17 mouse cellular contexts compared by ENCODE assay signal in the genomic region with DNA sequence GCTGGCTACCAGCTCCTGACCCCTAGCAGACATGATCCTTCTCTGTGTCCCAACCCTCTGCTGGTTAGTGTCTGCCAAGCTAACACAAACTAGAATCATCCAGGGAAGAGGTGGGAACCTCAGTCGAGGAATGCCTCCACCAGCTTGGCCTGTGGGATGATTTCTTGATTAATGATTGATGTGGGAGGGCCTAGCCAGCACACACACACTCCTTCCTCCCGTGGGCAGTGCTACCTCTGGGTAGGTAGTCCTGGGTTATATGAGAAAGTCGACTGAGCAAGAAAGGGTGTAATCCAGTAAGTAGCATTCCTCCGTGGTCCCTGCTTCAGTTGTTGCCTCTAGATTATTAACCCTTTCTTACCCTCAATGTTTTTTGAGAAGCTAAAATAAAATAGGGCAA. TPM values are rescaled to one million over a fixed set of nuclear protein-coding genes. Genes with fewer than 3 reads are reported as not detected.
A peak's percentile ranks its signal among the peaks of the same experiment; 100 is the strongest.
DNase-seq lines count a peak whose midpoint lies in the region; ATAC-seq and TF ChIP-seq lines count a peak whose summit lies in the region.
"Had no signal": no experiment of that assay in that cellular context is flagged by ENCODE, and none has a peak within 500 bp of the region (broad histone marks: within the 10 kb centered on the region; RNA-seq: fewer than 3 reads in every experiment).

No protein-coding gene starts in this region.

- H3K9me3 ChIP-seq in liver, postnatal 0 days (ENCODE audit: low read length) = no peaks in the 10 kb centered on the region
- H3K9me3 ChIP-seq in heart, embryonic 11.5 days (replicated peaks; ENCODE audit: control insufficient read depth, low read length) = no peaks in the 10 kb centered on the region
- H3K9me3 ChIP-seq: embryonic facial prominence, embryonic 15.5 days had no signal

- no peak for TF ChIP-seq POLR2A in liver, adult 2 months (IDR thresholded peaks at IDR 0.05; ENCODE audit: extremely low read depth, insufficient read depth, low read length)

- H3K36me3 ChIP-seq in liver, adult 2 months (ENCODE audit: control insufficient read depth, insufficient read depth, low read length) = no peaks in the 10 kb centered on the region
- H3K36me3 ChIP-seq in liver, postnatal 0 days (replicated peaks; ENCODE audit: insufficient read depth, low read length) = no peaks in the 10 kb centered on the region
- H3K36me3 ChIP-seq in heart, embryonic 11.5 days (ENCODE audit: control insufficient read depth, insufficient read depth, low read length) = no peaks in the 10 kb centered on the region
- H3K36me3 ChIP-seq: embryonic facial prominence, embryonic 15.5 days had no signal

- H3K4me2 ChIP-seq in liver, postnatal 0 days (ENCODE audit: low read depth, low read length) = no peak overlapping the region
- H3K4me2 ChIP-seq in heart, embryonic 11.5 days = no peak overlapping the region
- H3K4me2 ChIP-seq: embryonic facial prominence, embryonic 15.5 days; hindbrain, embryonic 14.5 days had no signal

- no peaks in the 10 kb centered on the region for H3K4me1 ChIP-seq in liver, adult 2 months (ENCODE audit: control insufficient read depth, insufficient read depth, low read length)
- no peaks in the 10 kb centered on the region for H3K4me1 ChIP-seq in liver, postnatal 0 days (ENCODE audit: insufficient read depth)
- H3K4me1 ChIP-seq in heart, embryonic 11.5 days (ENCODE audit: control insufficient read depth, insufficient read depth, low read length) = peaks cover 38% of the 10 kb centered on the region

- no peak for ATAC-seq in liver, postnatal 0 days
- no peak for ATAC-seq in heart, embryonic 11.5 days (replicated peaks; ENCODE audit: insufficient number of reproducible peaks, low FRiP score, low TSS enrichment)
- ATAC-seq: intestine, embryonic 16.5 days; midbrain, embryonic 16.5 days had no signal

- DNase-seq in liver, adult 2 months (ENCODE audit: extremely low read depth, low read depth, low spot score) = peak; percentile 36
- DNase-seq in liver, postnatal 0 days = no peak
- DNase-seq in kidney, adult 11 months = peak; percentile 82
- DNase-seq in kidney, adult 9 months = peak; percentile 82
- peak; percentile 67 to 84 for DNase-seq in kidney, postnatal 36 days
- DNase-seq in left cerebral cortex, adult 8-10 months (ENCODE audit: low spot score in 2 of 2) = no peak
- DNase-seq: cerebellum, adult 9-10 months; gastrocnemius, postnatal 14 days; heart, adult 2 months; liver; lung, adult 2 months; spleen, adult 18-20 months had no signal

- H3K27ac ChIP-seq in liver, adult 2 months (replicated peaks; ENCODE audit: insufficient read depth, low read depth, low read length) = no peak overlapping the region
- no peak overlapping the region for H3K27ac ChIP-seq in liver, postnatal 0 days (ENCODE audit: low read depth)
- no peak overlapping the region for H3K27ac ChIP-seq in heart, embryonic 11.5 days (ENCODE audit: low read depth, low read length)
- H3K27ac ChIP-seq: embryonic facial prominence, embryonic 15.5 days; heart, adult 2 months; hindbrain, embryonic 14.5 days had no signal

- H3K4me3 ChIP-seq in liver, adult 2 months (ENCODE audit: insufficient read depth, low read depth, low read length) = no peak overlapping the region
- H3K4me3 ChIP-seq in liver, postnatal 0 days (ENCODE audit: low read depth, low read length) = no peak overlapping the region
- H3K4me3 ChIP-seq in heart, embryonic 11.5 days (ENCODE audit: low read depth, low read length) = no peak overlapping the region
- H3K4me3 ChIP-seq: embryonic facial prominence, embryonic 15.5 days; heart, adult 2 months had no signal

- no peaks in the 10 kb centered on the region for H3K79me2 ChIP-seq in liver, adult 2 months (ENCODE audit: control insufficient read depth, insufficient read depth, low read length)

- whole genome bisulfite sequencing in liver, adult 2 months = 9% methylated on average over 4 of the region's 4 CpGs
- WGBS in liver, postnatal 0 days (ENCODE audit: insufficient replicate concordance) = 28% methylated on average over 4 of the region's 4 CpGs
- WGBS in heart, embryonic 11.5 days (ENCODE audit: insufficient replicate concordance) = 21% methylated on average over 4 of the region's 4 CpGs

- H3K27me3 ChIP-seq in liver, adult 2 months (ENCODE audit: control insufficient read depth, insufficient read depth, low read length) = no peaks in the 10 kb centered on the region
- H3K27me3 ChIP-seq in liver, postnatal 0 days (ENCODE audit: insufficient read depth, low read length) = no peaks in the 10 kb centered on the region
- H3K27me3 ChIP-seq in heart, embryonic 11.5 days (ENCODE audit: control insufficient read depth, insufficient read depth, low read length) = no peaks in the 10 kb centered on the region
- H3K27me3 ChIP-seq: embryonic facial prominence, embryonic 15.5 days had no signal

- TF ChIP-seq EP300 in liver, postnatal 0 days (IDR thresholded peaks at IDR 0.05; ENCODE audit: low read depth) = no peak

- TF ChIP-seq CTCF in liver, adult 2 months (IDR thresholded peaks at IDR 0.05; ENCODE audit: low read depth, low read length) = no peak
- TF ChIP-seq CTCF in liver, postnatal 0 days (IDR thresholded peaks at IDR 0.05; ENCODE audit: low read depth) = no peak

- no peak overlapping the region for H3K9ac ChIP-seq in liver, adult 2 months (ENCODE audit: low read depth, low read length)
- H3K9ac ChIP-seq in liver, postnatal 0 days (replicated peaks) = no peak overlapping the region
- H3K9ac ChIP-seq in heart, embryonic 11.5 days (ENCODE audit: low read depth, low read length) = no peak overlapping the region
- H3K9ac ChIP-seq: embryonic facial prominence, embryonic 15.5 days; hindbrain, embryonic 14.5 days had no signal

RNA-seq across cellular contexts. Expression of a gene that starts 45.0 kb away (rescaled TPM):
- 0.83 and 1.5 TPM in 2 replicates for total RNA-seq in liver, adult 2 months (2014; rRNA removed)
- polyA plus RNA-seq in liver, adult 2 months (2012; rRNA removed) = 1.1 and 1.8 TPM in 2 replicates
- polyA plus RNA-seq in liver, postnatal 0 days (2015; fragmentation: Nextera tagmentation; extraction: Ambion mirVana) = 0.92 and 0.94 TPM in 2 replicates
- 10 to 100 TPM; 44.9 to 49.3 (median 46.5) TPM for total RNA-seq in left cerebral cortex, adult 8-10 months (2022)
- polyA plus RNA-seq in heart, embryonic 11.5 days (2014; fragmentation: Nextera tagmentation; extraction: Ambion mirVana) = 25.2 and 30.8 TPM in 2 replicates

Comparison
In these comparisons a context has a peak if more than half of its experiments do, and no peak if none do; other contexts are left out.
1. DNase-seq: peak in liver, adult 2 months (single experiment), kidney, adult 11 months (single experiment), kidney, adult 9 months (single experiment) and kidney, postnatal 36 days (2 of 2); none in liver, postnatal 0 days (single experiment) and left cerebral cortex, adult 8-10 months (0 of 2).